Mouse (Mus musculus): ENCODE results near the gene Cabp1.

GRCm38 (mm10) chr5:115142166-115142697 lies 51.9 kb downstream of the Cabp1 start:
- TF ChIP-seq CTCF (IDR thresholded peaks at IDR 0.05; ENCODE audit: insufficient read depth, low read depth, low read length) (no peak), POLR2A (IDR thresholded peaks at IDR 0.05; ENCODE audit: insufficient read depth, low read depth, low read length) (no peak)

Measured in olfactory bulb, adult 2 months (tissue).